Mouse (Mus musculus): ENCODE data around the gene Adgrl3.

DNA sequence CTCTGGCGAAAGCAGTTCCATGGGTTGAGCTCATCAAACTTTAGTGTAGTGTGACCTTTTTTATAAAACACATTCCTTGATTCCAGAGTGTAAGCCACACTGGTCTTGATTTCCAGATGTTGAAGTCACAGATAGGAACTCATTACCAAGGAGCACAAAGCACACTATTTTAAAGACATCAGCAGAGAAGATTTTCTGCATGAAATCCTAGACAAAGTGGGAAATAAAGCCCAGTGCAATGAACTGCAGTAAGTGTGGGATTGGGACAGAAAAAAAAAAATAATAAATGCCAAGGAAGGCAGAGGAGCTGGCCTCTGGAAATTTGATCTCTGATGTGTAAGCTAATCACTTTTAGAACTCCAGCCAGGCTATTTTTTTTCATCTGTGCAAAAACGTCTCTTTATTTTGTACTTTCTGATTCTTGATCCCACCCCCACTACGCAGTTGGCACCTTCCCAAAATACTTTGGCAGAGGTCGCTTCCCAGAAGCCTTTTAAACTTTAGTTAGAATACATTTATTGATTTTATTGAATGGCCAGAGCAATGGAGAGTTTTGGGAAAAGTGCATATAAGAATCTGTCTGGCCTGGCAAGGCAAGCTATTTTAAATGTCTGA, 169.0 kb downstream of the Adgrl3 start:
- no peak for TF ChIP-seq POLR2A (IDR thresholded peaks at IDR 0.05; ENCODE audit: insufficient read depth, low read length)
- TF ChIP-seq CTCF (IDR thresholded peaks at IDR 0.05; ENCODE audit: low read depth, low read length), result no peak
- TF ChIP-seq EP300 (IDR thresholded peaks at IDR 0.05; ENCODE audit: insufficient read depth, low read depth, low read length), result no peak
